Mouse (Mus musculus) NIH3T3 (cell line): Measurements from ENCODE around the gene Gm12248.

Experiments used
- DNase-seq: peaks from one replicate; pipeline ENCODE4 v3.0.0-alpha.2; 2012; ENCODE audit warnings: low read depth

Gm12248 gene

GRCm38 (mm10) chr11:58033635-58034034, 59.3 kb downstream of the Gm12248 start:
- no peak for DNase-seq

DNA sequence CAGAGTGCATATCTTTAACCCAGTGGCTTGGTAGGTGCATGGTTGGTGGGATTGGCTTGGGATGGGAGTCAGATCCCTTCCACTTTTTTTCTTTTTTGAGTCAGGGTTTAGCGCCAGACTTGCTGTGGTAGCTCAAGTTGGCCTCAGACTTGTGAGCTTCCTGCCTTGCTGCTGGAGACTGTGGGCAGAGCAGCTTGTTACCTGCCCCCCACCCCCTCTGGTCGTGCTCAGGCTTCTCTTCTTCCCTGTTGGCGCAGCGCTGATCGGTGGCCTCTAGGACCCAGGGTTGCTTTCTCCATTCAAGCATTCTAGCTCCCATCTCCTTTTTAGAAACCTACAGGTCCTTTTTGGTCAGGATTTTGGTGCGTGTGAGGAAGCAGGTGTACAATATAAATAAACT, 61.8 kb downstream of the Gm12248 start:
- DNase-seq, result no peak

- DNase-seq, result no peak
These were observed 63.1 kb downstream of the Gm12248 start for GRCm38 (mm10) chr11:58029869-58030268.

DNA sequence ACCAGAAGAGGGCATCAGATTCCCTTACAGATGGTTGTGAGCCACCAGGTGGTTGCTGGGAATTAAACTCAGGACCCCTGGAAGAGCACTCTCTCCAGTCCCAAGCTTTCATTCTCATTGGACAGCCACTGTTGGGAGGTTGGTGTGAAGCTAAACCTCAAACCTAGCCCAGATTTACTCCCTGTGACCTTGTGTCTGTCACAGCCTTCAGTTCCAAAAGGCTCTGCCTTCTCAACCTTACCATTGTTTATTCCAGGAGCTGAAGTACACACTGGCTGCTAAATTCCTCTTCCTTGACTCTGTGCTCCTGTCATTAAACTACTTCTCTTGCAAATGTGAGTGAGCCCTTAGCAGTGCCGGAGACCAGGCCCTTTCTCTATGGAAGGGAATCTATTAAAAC, 64.0 kb downstream of the Gm12248 start:
- no peak for DNase-seq

GRCm38 (mm10) chr11:58026860-58027259, 66.1 kb downstream of the Gm12248 start:
- no peak for DNase-seq

- no peak for DNase-seq
These were observed 66.6 kb downstream of the Gm12248 start for GRCm38 (mm10) chr11:58026337-58026736.

DNA sequence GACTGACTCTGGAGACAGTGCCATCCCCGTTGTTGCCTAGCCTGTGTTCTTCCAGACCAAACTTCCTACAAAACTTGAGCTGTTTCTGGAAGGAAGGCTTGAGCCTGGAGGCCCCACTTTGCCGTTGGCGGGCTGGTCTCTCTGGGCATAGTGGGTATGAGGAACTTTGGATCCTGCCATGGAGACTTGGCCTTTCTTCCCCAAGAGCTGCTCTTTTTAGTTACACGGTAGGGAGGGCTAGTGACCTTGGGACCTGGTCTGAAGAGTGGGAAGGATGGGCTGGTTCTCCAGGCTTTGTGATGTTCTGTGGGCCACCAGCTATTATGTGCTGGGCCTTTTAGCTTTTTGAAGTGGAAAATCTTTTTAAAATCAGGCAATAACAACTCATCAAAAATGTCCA, 67.1 kb downstream of the Gm12248 start:
- no peak for DNase-seq

GRCm38 (mm10) chr11:58024671-58025070, 68.3 kb downstream of the Gm12248 start:
- peak; percentile 51 for DNase-seq

GRCm38 (mm10) chr11:58024271-58024670, 68.7 kb downstream of the Gm12248 start:
- DNase-seq, result peak; percentile 12

DNA sequence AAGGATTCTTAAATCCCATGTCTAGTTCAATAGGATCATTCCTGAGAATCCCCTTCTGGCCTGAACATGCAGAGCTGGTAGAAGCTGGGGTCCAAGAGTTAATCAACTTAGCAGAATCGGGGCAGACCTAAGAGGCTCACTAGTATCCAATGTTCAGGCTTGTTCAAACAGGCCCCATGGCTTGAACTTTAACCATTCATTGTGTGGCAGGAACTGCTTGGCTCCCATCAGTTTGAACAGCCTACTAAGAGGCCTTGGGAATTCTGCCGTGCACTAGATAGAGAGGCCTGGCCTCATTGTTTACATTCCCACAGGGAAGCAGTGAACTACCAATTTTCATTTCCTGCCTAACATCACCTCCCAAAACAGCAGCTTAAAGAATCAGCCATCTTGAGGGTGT, 71.3 kb downstream of the Gm12248 start:
- no peak for DNase-seq

GRCm38 (mm10) chr11:58021095-58021494, 71.8 kb downstream of the Gm12248 start:
- no peak for DNase-seq

GRCm38 (mm10) chr11:58018701-58019100, 74.2 kb downstream of the Gm12248 start:
- no peak for DNase-seq

DNA sequence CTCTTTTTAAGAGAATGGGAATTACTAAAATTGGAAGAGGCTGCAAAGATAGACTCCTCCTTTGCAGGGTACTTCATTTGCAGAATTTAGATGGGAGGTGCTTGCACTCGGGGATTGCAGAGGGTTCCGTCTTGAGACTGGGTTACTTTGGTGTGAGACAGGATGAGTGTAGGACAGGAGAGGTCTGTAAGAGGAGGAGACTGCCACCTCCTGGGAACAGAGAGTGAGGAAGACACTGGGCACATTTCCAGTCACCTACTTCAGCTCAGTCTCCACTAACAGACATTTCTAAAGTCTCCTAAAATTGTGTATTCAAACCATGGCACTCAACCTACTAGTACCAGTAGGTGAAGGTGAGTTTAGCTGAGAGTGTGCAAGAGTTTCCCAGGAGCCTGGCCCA, 74.6 kb downstream of the Gm12248 start:
- DNase-seq, result peak; percentile 39

- DNase-seq, result no peak
These were observed 75.5 kb downstream of the Gm12248 start for GRCm38 (mm10) chr11:58017422-58017821.

GRCm38 (mm10) chr11:58016371-58016770, 76.6 kb downstream of the Gm12248 start:
- no peak for DNase-seq

DNA sequence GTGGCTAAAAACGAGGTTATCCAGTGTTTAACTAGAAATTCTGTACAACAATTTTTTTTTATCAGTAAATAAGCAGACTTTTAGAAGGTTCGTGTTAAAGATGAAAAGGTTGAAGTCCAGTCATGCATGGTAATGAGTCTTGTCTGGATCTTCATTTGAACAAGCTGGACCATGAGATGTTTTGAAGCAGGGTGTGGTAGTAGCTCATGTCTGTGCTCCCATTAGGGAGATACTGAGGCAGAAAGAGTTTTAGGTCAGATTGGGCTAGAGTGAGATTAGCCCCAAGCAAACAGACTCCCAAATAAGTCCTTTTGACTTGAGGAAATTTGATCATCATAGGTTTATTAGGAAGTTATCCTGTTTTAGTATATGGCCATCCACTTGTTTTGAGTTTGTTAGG, 77.6 kb downstream of the Gm12248 start:
- no peak for DNase-seq

DNA sequence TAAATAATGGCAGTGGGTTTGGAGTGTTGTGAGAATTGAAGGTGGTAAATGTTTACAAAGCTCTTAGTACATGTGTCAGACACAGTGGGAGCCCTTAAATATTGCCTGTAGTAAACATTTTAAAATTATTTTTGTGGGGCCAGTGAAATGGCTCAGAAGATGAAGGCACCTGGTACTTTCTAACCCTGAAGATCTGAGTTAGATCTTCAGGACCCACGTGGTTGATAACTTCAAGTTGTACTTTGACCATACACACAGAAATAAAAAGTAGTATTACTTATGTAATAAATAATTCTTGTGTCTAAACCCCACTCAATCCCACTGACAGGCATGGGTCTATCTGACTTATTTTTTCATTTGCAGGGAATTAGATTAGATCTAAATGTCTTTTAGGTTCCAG, 78.3 kb downstream of the Gm12248 start:
- no peak for DNase-seq
